Mouse (Mus musculus): ENCODE data around the gene Pam.
"Not testable (repeated sequence)": the region's sequence is repeated elsewhere in the genome, so short reads cannot be mapped to it uniquely, and the experiment has no call there.

Pam gene

DNA sequence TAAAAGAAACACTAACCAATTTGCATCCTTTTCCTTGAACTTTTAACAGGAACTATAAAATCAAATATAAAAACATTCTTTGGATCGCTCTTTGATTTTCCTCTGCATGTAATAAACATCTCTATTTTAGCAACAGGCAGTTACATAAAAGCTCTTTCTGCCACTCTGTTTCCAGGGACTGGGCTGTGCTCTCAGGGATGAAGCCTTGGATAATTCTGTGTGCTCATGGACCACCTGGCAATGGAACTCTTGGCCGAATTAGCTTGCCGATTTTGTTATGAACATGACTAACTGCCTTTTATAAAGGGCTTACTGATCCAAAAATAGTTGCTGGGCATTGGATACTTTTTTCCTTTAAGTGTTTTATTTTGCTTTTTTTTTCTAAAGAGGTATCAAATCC lies 134.8 kb downstream of the Pam start:
- no peak for DNase-seq

DNA sequence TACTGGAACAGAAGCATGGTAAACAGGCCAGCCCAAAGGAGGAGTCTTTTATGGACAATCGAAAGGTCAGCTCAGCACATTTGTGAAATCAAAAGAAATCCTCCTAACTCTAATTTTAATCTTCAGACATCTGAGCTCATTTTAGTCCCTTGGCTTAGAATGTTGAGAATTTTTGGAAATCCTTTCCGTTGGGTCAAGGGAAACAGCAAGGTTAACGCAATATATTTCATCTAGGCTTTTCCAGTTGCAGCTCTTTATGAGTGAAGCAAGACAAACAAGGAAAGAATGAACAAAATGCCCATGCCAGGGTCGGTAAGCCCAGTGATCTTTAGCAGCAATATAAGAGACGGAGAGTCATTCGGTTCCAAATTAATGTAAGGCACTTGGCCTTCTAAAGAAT lies 135.3 kb downstream of the Pam start:
- DNase-seq, result no peak

DNA sequence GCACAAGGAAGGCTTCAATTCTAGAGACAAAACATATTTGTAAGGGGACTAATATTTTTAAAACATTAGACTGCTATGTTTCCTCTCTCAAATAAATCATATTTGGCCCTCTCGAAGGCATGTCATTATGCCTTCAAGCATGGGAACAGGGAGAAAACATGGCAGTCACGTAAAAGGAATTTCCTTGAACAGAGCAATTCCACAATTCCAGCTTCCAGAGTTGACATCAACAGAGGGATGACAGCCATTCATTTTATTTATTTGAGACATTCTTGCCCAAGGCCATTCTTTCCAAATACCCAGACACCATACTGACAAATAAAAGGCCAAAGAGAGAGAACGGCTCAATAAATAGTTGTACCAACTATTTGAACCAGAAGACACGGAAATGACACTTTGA lies 136.7 kb downstream of the Pam start:
- no peak for DNase-seq

DNA sequence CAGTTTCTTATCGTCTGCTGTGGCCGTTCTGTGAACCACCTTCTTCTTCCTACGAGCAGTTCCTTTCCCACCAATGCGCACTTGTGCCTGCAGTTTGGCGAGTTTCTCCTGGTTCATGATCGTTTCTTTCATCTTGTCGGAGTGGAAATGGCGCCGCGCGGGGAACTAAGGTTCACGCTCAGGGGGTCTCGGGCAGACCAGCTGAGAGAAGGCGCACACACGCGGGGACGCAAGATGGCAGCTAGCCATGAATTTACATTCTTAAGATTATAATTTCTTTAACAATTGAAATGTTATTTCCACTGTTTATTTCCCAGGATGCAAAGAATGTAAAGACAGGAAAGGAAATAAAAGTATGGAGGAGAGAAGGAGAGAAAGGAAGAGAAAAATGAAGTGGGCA lies 146.2 kb downstream of the Pam start:
- not testable (repeated sequence) for DNase-seq

DNA sequence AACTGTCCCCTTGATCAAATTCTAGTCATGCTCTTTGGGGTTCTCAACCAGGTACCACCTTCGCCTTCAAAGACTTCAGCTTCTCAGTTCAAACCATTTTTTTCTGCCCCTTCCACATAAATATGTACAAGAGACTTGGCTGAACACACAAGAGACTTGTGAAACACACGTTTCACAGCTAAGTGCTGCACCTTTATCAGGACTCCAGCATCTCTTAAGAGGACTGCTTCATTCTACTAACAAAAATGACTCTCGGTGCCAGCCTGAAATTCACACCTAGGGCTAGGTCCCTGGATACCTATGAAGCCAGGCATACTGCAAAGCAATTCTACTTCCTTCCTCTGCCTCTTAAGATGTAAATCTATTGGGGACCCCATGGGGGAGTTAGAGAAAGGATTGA lies 148.3 kb downstream of the Pam start:
- no peak for DNase-seq

DNA sequence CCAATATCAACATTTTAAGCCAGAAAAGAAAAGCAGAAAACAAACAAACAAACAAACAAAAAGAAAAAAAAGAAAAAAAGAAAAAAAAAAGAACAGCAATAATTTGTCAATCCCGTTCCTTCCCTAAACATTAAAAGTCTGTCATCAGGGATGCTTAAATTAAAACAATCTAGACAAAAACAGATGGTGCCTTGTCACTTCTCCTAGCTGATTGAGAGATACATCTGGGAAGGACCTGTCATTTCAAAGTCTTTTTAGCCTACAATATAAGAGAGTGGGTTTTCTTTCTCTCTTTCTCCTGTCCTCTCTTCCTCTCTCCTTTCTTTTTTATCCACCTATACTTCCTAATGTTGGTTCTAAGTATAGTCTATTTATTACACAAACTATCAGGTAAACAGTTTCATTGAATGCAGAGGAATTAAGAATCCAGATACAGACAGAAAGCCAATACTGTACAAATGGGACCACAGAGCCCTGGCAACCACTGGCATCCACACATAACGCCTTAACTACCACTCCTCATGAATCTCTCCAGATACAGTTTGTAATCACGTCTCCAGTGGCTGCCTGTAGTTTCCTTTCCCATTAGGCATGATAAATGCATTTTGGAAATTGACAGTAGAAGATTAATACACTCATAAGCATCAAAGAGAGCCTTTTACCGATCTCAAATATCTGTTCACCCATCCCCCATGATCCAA lies 151.4 kb downstream of the Pam start:
- no peak for DNase-seq

DNA sequence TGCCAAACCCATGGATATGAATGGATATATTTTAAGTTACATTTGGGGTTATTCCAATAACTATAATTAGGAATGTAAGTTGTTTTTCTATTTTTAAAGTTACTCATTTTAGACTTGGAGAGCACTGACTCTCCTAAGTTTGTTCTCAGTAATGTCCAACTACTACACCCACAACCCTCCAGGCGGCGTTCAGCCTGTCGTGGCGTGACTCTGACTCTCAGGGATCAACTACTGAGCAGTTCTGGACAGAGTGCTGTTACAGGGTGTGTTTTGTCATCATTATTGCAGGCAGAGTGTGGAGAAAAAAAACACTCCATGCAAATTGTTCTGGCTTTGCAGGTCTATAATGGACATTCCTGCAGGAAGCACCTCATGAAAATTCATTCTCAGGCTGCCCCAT lies 152.0 kb downstream of the Pam start:
- no peak for DNase-seq

DNA sequence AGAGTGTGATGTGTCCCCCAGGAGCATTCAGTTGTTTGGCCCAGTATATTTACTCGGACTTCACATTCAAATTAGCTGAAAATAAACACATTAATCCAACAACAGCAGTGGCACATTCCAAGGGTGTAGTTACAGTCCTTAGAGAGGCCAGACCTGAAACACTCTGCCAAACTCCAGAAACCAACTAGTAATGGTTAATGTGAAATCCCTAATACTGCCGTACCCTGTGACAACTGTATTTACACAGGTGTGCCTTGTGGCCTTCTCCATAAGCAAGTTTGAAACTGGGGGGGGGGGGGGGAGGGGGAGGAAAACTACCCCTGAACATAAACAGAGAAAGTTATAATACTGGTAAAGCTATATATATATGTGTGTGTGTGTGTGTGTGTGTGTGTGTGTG lies 152.5 kb downstream of the Pam start:
- DNase-seq, result no peak

DNA sequence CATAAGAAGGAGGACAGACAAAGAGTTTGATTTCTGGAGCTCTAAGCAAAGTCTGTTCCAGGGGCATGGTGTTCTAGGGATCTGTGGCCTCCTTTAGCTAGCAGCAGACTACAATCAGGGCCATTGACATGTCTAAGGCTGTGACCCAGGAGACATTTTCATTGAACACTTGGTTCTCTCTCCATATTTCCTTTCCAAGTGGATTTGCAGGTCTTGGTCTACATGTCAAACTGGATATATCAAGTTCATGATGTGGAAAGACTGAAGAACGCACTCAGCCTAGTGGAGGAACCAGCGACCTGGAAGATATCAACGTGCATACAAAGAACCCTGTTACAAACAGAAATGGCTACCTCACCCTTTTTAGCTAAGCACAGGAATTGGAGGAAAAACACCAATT lies 156.9 kb downstream of the Pam start:
- no peak for DNase-seq

DNA sequence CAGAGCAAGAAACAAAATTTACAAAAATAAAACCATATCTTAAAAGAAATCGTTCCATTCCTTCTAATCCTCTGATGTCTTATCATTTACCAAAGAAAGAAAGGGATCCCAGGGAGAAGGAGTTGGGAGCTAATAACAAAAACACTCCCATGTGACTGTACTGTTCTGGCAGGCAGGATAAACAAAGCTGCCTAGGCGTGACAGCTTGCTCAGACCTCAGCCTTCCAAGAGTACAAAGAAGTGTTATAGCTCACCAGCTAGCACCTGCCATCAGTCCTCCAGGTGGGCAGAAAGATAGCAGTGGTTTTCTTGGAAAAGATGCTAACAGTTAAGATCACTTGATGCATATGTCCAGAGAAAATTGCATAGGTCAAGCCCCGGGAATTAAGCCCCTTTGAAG lies 157.4 kb downstream of the Pam start:
- no peak for DNase-seq

DNA sequence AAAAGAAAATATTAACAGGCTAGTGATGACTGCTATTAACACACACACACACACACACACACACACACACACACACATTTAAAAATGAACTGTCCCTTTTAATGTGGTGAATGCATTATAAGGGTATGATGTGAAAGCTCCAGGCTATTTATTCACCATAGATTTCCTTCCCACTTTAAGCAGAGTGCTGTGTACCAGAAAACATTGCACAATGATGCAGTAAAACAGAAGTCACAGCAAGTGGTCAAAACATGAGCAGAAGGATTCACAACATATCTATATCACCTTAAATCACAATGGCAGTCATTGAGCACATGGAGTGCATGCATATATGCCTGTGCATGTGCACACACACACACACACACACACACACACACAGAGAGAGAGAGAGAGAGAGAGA lies 160.5 kb downstream of the Pam start:
- no peak for DNase-seq

DNA sequence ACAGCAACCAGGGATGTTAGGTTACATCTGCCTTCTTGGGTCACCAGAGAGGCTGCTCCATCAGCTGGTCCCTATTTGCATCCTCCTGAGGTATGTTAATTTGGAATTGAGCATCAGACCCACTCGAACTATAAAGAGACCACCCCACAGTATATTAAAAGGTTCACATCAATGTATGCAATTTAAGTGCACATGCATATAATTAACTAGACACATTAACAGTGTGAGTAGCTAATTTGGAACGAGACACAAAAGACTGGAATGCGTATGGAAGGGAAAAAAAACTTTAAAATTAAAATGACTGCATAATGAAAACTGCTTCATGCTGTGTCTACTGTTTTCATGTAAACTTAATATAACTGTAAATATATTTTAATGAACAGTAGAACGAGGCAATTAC lies 164.2 kb downstream of the Pam start:
- DNase-seq, result no peak

DNA sequence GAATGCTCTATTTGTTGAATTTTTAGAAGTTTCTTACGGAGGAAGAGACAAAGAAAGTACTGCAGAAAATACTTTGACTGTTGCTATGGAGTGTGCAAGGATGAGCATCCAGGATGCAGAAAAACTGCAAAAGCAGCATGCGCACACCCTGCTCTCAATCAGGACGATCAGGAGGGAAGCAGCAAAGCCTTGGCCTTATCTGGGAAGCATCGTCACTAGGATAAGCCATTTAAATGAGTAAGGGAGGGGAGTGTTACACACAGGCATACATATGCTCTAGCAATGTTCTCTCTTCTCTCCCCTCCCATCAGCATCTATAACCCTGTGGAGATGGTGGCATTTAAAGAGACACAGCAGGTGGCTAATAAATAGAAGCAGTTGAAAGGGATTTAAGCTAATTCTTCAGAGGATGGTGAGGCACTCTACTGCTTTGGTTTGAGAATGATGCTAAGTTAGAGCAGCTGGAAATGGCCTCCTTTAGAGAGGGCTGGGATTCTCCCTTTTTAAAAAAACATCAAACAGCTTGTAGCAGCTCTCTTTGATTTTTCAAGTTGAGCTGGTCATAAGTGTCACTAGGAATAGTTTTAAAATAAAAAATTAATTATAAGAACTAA lies 165.9 kb downstream of the Pam start:
- no peak for DNase-seq

DNA sequence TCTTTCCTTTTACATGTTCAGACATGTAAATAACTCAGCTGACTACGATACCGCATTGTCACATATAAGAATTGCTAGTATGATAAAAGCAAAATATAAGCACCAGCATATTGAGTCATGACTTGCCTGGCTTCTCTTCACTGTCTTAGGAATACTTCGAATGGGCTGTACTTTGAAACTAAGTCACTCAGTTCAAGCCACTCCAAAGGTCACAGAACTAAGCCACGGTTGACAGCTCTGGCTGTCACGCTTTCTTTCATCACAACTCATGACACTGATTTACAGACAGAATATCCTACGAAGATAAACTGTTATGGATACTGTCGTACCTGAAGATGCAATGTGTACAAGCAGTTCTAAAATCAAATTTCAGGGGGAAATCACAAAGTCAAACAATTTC lies 168.7 kb downstream of the Pam start:
- no peak for DNase-seq

DNA sequence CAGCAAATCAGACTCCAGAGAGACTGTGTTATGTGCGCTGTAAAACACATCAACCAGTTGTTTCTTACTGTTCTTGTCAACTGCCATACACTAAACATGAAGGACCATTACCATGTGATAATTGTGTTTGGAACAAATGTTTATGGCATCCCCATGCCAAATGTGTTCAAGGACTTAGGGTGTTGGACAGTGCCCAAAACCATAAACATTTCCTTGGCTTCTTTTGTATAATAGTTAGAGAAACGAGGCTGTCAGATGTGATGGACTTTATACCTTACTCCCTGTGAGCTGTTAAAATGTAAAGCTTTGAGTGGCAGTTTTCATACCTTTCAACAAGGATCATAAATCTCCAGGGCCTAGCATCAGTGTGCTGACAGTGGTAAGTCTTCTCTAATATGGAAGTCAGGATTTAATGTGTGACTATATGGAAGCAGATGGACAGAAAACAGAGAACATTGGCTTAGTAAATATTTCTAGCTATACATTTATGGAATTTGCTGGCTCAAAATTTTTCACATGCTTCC lies 169.4 kb downstream of the Pam start:
- DNase-seq, result no peak

DNA sequence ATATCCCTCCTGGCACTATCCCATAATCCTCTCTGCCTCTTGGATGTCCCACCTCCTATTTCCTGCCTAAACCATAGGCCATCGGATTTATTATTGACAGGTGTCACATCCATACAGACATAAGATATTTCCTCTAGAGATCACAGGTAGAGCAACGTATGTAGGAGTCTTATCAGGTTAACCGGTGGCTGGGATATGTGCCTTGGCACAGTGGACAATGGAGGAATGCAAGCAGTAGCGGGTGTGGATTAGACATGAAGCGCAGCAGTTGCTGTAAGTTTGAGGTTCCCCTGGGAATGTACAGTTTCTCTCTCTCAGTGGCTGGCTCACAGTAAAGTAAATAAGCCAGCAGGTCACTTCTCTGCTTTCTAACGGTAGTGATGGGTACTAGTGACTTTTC lies 173.1 kb downstream of the Pam start:
- no peak for DNase-seq

DNA sequence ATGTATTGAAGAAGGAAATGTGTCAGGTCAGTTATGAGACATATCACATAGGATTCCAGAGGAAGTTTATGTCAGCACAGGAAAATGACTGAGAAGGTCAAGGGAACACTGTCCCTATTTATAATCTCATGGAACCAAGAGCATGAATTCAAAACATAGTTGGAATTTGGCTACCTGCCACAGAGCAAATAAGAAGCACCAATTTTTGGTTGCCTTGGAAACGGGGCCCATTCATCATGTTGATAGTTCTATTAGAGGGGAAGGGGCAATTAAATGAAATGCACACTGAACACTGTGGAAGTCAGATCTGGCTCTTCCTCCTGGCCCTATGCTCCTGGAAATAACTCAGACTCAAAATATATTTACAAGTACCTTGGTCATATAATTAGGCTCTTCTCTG lies 173.6 kb downstream of the Pam start:
- DNase-seq, result no peak

DNA sequence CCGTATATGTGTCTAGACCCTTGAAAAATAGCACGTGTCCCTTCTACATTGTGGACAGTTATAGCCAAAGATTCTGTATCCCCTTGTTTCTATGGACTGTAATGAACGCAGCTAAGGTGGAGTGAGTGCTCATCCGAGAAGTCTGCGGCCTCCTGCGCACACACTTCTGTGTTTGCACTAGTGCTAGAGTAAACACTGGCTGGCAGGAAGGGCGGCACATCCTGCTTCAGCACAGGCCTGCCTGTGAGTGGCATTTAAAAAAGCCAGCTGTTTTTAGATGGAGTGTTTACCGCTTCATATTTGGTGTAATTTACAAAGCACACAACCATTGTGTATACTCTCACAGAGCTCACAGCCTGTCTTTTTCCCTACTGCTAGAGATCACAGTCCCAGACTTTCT lies 177.0 kb downstream of the Pam start:
- DNase-seq, result no peak

DNA sequence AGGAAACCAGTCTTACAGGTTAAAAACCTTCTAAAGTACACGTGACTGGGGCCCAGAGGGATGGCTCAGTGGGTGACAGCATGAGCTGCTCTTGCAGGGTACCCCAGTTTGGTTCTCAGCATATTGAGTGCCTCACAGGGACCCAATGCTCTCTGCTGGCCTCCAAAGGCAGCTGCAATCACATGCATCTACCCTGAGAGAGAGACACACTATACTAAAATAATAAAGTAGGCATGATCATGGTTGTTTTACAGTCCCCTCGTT lies 178.5 kb downstream of the Pam start:
- no peak for DNase-seq

DNA sequence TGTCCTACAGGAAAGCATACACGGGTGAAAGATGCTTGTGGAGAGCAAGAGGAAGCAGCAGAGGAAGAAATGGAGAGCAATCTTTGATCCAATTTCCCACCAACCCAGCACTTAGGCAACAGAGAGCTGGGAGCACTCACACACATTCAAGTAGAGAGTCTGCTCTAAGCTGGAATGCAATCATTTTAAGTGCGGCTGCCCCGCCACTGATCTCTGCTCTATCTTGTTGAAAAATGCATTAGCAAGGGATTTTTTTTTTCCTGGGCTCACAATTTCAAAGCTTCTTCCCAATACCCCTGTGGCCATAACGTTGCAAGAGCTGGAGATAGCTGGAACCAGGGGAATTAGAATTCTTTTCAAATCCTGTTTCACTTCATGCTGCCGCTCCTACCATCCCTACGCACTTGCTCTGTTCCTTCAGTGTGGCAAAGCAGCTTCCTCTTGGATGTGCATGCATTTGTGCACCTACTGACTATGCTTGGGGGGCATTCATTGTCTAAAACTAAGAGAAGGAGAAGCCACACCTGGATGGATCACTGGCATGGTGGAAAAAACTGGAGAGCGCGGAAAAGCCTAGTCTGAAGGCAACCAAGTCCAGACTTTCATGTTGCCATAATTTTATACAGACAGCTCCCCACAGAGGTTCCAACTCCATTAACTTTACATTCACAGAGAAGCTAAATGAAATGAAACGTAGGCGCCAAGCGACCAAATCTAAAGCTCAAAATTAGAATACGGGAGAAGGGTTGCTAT lies 179.1 kb downstream of the Pam start:
- no peak for DNase-seq

DNA sequence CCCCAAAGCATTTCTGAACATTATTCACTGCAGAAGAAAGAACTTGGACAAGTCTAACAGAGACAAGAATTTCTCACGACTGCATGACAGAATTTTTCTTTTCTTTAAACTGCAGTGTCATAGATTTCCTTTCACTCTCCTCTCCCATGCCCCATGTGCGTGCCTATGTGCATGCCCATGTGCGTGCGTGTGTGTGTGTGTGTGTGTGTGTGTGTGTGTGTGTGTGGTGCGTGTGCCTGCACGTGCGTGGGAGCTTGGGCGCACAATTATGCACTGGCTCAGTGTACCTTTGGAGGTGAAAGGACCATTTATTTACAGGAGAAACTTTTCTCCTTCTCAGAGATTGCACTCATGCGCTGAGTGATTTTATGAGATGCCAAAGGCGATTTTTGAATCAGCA lies 179.7 kb downstream of the Pam start:
- DNase-seq, result no peak

DNA sequence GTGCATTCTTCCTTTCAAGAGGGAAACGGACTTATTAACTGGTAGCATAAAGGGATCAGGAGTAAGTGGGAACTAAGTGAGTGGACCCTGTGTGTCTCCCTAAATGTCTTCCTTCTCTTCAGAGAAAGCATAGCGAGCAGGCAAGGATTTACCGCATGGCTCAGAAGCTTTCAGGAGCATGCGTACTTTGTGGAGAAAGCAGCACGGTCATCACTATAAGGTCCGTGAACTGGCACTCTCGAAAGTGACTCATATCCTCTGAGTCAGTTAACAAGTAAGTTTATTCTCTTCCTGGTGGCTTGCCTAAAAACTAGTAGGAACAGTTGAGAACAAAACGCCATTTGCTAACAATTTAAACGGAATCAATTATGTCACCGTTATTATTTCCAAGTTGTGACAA lies 184.6 kb downstream of the Pam start:
- no peak for DNase-seq

DNA sequence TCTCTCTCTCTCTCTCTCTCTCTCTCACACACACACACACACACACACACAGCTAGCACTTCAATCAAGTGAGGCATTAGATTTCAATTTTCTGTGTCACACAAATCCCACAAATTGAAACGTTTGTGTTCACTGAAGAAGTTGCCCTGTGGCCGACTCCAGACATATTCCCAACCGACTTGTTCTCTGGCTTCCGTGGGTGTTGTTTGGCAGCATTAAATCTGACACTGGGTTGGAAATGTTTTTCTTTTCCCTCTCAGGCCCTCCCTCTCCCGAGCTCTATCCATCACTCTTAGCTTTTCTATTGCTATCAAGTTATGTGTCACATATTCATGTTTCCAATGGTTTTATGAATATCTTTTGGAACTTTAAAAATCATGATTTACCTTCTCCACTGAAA lies 185.9 kb downstream of the Pam start:
- no peak for DNase-seq

DNA sequence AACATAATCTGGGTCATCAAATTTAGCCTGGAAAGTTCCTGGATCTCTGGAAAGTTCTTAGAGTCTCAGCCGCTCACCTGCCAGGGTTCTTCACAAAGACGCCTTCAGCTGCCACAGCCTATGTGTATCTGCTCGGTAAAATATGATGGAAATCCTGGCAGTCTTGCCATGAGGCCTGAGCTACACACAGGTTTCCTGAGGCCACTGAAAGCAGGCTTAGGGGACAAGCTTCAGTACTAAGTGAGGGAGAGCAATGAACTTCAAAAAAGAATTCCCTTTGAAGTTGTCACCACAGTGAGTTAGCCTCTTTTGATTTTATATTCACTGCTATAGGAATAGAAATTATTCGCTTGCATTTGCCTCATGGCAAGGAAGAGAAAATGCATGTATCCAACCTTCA lies 186.7 kb downstream of the Pam start:
- no peak for DNase-seq

All from cerebellum, adult 9-10 months (tissue).